Mouse (Mus musculus) heart, adult 18-20 months (tissue): Measurements from ENCODE around the gene Creb3l1. TPM values are rescaled to one million over a fixed set of nuclear protein-coding genes. Genes with fewer than 3 reads are reported as not detected.

Experiments
- DNase-seq, 2 experiments: peaks; one replicate each; pipeline ENCODE4 v3.0.0; 2021 to 2022; ENCODE audit warnings: mixed read lengths in 1 of 2
- microRNA-seq, 2 experiments: library from miRNA; unstranded; fragments of <30 nt; microRNA quantifications; one replicate each; pipeline ENCODE4 v1.2.0; 2022
- total RNA-seq, 2 experiments: library from RNA; stranded (reverse); gene quantifications; 2 replicates each; pipeline ENCODE4 v1.2.3; 2021

The Creb3l1 gene
- total RNA-seq, 2 experiments from 2014 or later = 4.3 to 6.5 TPM

- DNase-seq = no peak
These were observed 78.8 kb downstream of the Creb3l1 start, which contains the start of gene Gm9821 for GRCm38 (mm10) chr2:91945483-91945882. TSS of gene Gm9821 (plus strand) at chr2:91945703.

- DNase-seq = peak; percentile 70 to 86
These were observed 79.9 kb downstream of the Creb3l1 start for GRCm38 (mm10) chr2:91944170-91944950.

- no peak for DNase-seq
These were observed 81.9 kb downstream of the Creb3l1 start for GRCm38 (mm10) chr2:91942356-91942755.

- DNase-seq = no peak
These were observed 84.9 kb downstream of the Creb3l1 start for GRCm38 (mm10) chr2:91939303-91939935.

GRCm38 (mm10) chr2:91936154-91936553, 88.1 kb downstream of the Creb3l1 start:
- DNase-seq = no peak

GRCm38 (mm10) chr2:91934826-91935525, 89.3 kb downstream of the Creb3l1 start:
- no peak for DNase-seq

GRCm38 (mm10) chr2:91934016-91934415, 90.3 kb downstream of the Creb3l1 start:
- DNase-seq = no peak

GRCm38 (mm10) chr2:91933471-91933870, 90.8 kb downstream of the Creb3l1 start:
- no peak for DNase-seq

GRCm38 (mm10) chr2:91932737-91933350, 91.5 kb downstream of the Creb3l1 start:
- no peak for DNase-seq

Small RNA genes lying within 50 kb of the gene (microRNA-seq; reads per million reads assigned to microRNA genes)
- 0.38 to 1.1 reads per million in 2 experiments for gene Mir6999

Other genes with a start within 250 kb of the Creb3l1 start
- not detected for gene Chrm4, start 97.3 kb downstream of the Creb3l1 start, total RNA-seq
- 1 to 10 TPM; 2.3 to 2.9 TPM for gene Mdk, start 92.2 kb downstream of the Creb3l1 start, total RNA-seq
- gene Gm9821, start 78.8 kb downstream of the Creb3l1 start, total RNA-seq = not detected
- gene Dgkz, start 48.6 kb downstream of the Creb3l1 start, total RNA-seq = 10 to 100 TPM; 33.8 to 35.9 TPM
- 10 to 100 TPM; 23.8 to 25.3 TPM for gene Phf21a, start 68.6 kb upstream of the Creb3l1 start, total RNA-seq